Mouse (Mus musculus) urinary bladder, postnatal 36 days (tissue): ENCODE results near the gene Hoxa5.
A peak's percentile ranks its signal among the peaks of the same experiment; 100 is the strongest.

Source experiments
- DNase-seq, 2 experiments: peaks; one replicate each; pipeline ENCODE4 v3.0.0; 2022; ENCODE audit warnings: low spot score in 2 of 2, mixed read lengths in 1 of 2

Gene Hoxa5

DNA sequence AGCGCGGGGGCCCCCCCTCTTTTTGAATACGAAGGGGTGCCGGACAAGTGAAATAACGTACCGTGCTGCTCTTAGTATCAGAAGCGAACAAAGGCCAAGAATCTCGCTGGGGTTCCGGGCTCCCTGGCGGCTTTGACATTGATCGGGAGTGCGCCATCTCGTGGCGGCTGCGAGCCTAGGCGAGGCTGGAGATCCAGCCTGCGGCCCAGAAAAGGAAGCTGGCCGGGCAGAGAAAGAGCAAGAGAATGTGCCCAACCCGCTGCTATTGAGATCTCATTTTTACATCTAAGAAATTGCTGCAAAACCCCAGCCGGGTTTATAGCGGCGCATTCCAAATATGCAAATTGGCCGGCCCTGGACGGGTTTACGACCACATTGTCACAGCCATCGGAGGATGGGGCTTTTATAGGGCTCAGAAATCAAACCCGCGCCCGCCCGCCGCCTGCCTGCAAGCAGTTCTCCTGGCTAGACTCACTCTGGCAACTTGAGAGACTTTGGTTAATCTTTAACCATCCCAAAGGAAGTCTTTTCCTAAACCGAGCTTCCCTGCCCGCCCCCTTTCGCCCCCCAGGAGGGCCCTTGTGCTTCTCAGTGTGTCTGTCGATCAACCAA lies 36.1 kb upstream of the Hoxa5 start, which contains the start of gene Hoxa10:
Hoxa10 (minus strand) TSS at position 466 of the 612 bp plus-strand sequence.
- peak in 1 of 2 experiments; percentile 94 for DNase-seq

- DNase-seq = peak in 1 of 2 experiments; percentile 37
These were observed 35.4 kb upstream of the Hoxa5 start for GRCm38 (mm10) chr6:52239625-52240388.

- peak in 1 of 2 experiments; percentile 18 for DNase-seq
These were observed 34.6 kb upstream of the Hoxa5 start for GRCm38 (mm10) chr6:52238976-52239375.

DNA sequence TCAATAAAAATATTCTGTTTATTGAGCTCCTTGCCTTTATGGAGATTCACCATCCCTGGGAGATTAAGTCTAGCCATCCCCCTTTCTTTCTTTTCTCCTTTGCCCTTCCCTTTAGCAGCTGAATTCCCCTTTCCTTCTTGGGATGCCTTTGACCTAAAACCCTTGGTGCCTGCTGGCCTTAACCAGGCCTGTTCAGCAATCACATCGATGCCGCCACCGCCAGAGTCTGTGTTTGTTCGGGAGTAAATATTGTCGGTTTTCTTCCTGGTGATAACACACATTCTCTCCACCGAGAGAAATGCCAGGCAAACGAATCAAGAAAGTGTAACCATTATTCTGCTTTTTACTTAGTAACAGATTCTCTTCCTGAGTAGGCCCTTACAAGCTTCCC lies 33.8 kb upstream of the Hoxa5 start:
- peak in 1 of 2 experiments; percentile 37 for DNase-seq

DNA sequence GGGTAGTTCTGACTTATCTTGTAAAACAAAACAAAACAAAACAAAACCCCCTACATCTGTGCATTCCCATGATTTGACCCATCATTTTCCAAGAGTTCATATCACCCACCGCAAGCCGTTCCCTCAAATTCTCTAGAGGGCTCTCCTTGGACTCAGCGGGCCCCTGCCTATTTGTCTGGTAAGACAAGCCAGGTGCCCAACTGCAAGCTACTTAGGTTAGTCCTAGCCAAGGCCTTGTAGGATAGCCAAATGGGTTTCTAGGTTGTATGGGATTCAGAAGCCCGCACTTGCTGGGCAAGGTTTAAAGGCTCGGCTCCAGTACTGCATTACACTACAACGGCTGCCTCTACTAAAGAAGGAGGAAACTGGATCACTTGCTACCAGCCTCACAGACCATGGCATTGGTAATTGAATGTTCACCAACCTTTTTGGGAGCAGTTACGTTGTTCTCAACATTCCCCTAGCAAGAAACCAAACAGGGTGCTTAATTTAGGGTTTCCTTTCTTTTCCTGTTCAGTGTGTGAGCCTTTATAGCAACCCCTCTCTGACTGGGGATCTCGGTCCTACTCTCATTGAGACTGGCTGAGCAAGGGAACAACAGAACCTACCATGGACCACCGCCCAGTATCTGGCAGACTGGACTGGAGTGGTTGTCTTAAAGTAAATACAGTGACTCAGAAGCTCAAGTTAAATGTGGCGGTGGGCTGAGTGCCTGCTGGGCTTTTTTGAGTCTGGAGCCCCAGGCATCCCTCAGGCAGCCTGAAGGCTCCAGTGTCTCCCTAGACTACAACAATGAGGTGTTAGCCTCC lies 33.2 kb upstream of the Hoxa5 start:
- peak in 1 of 2 experiments; percentile 38 for DNase-seq

GRCm38 (mm10) chr6:52236806-52237205 lies 32.4 kb upstream of the Hoxa5 start:
- peak in 1 of 2 experiments; percentile 29 for DNase-seq

DNA sequence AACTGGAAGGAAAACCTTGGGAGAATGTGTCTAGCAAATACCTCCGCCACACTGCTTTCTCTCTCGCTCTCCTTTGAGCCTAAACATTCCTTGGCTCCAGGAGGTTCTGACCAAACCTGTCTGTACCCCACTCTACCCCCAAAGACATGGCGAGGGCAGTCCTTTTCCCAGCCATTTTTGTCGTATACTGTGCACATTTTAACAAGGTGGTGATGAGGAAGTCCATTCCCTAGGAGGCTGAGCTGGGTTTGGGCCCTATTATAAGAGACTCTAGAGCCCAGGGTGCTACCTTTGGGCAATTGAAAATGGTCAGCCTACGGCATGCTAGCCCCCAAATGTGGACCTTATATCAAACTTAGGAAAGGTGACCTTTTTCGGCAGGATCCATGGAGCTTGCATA lies 31.5 kb upstream of the Hoxa5 start:
- no peak for DNase-seq

DNA sequence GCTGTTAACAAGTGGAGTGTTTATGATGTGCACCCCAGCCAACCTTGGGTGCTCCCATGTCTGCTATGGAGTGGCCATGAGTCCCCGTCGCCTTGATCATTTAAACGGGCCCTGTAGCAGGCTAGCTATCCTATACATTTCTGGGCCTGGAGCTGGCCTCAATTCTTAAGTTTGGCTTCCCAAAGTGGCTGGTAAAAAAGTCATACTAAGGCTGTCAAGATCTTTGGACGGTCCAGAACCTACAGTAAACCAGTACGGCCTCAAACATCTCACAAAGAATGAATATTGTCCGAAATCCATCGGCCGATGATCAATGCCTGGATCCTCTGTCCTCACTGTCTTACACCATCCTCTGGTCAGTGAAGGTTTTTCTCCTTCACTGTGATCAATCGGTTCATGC lies 30.9 kb upstream of the Hoxa5 start:
- DNase-seq = peak in 1 of 2 experiments; percentile 3

- peak in 1 of 2 experiments; percentile 81 for DNase-seq
These were observed 30.2 kb upstream of the Hoxa5 start for GRCm38 (mm10) chr6:52234428-52235140.

DNA sequence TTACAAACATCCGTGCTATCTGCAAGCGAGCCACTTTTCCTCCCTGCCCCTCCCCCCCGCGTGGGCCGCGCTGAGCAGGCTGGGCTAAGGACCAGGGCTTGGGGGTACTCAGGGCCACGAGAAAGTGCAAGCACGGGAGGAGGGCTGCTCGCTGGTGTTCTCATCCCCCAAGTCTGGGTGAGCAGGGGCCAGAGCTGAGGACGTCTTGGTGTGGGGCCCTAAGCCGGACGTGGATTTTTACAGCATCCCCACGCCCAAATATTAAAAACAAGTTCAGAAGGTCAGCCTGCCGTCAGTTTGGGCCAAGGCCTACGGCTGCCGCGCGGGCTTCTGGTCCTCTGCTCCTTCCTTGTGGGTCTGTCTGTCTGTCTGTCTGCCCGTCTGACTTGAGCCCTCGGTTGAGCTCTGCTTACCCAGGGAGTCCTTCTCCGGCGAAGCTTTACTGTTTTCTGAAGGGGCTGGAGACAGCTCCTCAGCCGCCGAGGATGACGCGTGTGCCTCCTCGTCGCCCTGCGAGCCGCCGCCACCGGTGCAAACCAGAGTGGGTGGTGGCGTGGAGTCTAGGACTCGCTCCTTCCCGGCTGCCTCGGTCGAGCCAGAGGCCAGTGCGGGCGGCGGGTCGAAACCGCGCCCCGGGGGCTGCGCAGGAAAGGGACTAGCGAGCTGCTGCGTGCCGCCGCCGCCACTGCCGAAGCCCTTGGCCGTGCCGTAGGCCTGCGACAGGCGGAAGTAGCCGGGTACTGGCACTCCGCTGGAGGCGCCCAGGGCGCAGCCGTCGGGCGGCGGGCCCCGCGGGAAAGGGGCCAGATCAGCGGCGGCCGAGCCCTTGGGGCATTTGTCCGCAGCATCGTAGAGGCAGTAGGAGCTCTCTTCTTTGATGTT lies 29.4 kb upstream of the Hoxa5 start:
- peak in 1 of 2 experiments; percentile 86 for DNase-seq

GRCm38 (mm10) chr6:52232984-52233545 lies 28.7 kb upstream of the Hoxa5 start:
- peak in 1 of 2 experiments; percentile 30 for DNase-seq

GRCm38 (mm10) chr6:52232568-52232965 lies 28.2 kb upstream of the Hoxa5 start:
- peak in 1 of 2 experiments; percentile 55 for DNase-seq

DNA sequence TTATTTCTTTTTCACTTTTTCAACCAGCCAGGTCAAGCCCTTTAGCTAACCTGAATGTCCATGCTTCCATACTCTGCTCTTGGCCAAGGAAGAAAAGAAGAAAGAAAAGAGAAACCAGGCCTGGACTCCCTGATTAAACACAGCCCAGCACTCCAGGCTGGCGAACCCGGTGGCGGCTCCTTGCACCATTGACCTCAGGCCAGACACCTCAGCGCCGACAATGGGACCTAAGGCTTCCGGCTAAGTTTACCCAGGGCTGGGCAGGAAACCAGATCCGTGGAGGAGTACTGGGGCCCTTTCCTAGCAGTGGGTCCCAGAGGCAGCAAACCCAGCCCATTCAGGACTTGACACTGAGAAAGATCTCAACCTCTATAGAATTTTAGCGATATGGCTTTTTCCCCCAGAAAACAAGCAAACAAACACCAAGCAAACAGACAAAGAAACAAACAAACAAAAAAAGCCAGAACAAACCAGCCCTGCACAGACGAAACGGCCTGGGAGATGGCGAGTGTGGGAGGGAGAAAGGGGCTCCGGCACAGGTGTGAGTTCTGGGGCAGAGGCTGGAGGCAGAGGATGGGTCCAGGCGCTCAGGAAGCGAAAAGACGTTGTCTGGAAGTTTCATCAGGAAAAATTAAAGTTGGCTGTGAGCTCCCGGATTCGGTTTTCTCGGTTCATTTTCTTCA lies 27.6 kb upstream of the Hoxa5 start:
- peak in 1 of 2 experiments; percentile 55 for DNase-seq

- peak in 1 of 2 experiments; percentile 59 for DNase-seq
These were observed 26.3 kb upstream of the Hoxa5 start, which contains the start of gene Hoxa9 for GRCm38 (mm10) chr6:52230516-52231165. Hoxa9 (minus strand) TSS chr6:52231089.

GRCm38 (mm10) chr6:52229558-52230416 lies 25.4 kb upstream of the Hoxa5 start:
- DNase-seq = peak in 1 of 2 experiments; percentile 71

- no peak for DNase-seq
These were observed 24.4 kb upstream of the Hoxa5 start for GRCm38 (mm10) chr6:52228475-52229465.
